Mouse (Mus musculus): ENCODE results near the gene Acer2. TPM values are rescaled to one million over a fixed set of nuclear protein-coding genes. Genes with fewer than 3 reads are reported as not detected.
"Not testable (repeated sequence)": the region's sequence is repeated elsewhere in the genome, so short reads cannot be mapped to it uniquely, and the experiment has no call there.

The Acer2 gene
- 0.02 TPM in 1 of 2 replicates, not detected in the other for polyA plus RNA-seq (2012)

GRCm38 (mm10) chr4:86874146-86874847 lies at the start of gene Acer2:
TSS of gene Acer2 (plus strand) at chr4:86874396.
- Histone ChIP-seq H3K4me3 (replicated peaks) (peak within 1 kb of the TSS; percentile 72), H3K9me3 (ENCODE audit: control insufficient read depth, low read length) (peaks cover 6% of the 10 kb centered on the region; the same call in 1 of the 2 replicates), H3K36me3 (ENCODE audit: control insufficient read depth) (no peaks in the 10 kb centered on the region), H3K4me1 (ENCODE audit: control insufficient read depth) (peaks cover 17% of the 10 kb centered on the region), H3K27me3 (ENCODE audit: control insufficient read depth) (peaks cover 45% of the 10 kb centered on the region)
- TF ChIP-seq TAL1 (IDR thresholded peaks at IDR 0.05; ENCODE audit: low read length) (no peak), GATA1 (IDR thresholded peaks at IDR 0.05; ENCODE audit: low read length) (no peak)

GRCm38 (mm10) chr4:86825143-86825542 lies 49.1 kb upstream of the Acer2 start:
- Histone ChIP-seq H3K27me3 (ENCODE audit: control insufficient read depth) (no peaks in the 10 kb centered on the region), H3K36me3 (ENCODE audit: control insufficient read depth) (peaks cover 64% of the 10 kb centered on the region), H3K4me3 (replicated peaks) (no peak overlapping the region), H3K9me3 (ENCODE audit: control insufficient read depth, low read length) (no peaks in the 10 kb centered on the region), H3K4me1 (ENCODE audit: control insufficient read depth) (no peaks in the 10 kb centered on the region)
- TF ChIP-seq TAL1 (IDR thresholded peaks at IDR 0.05; ENCODE audit: low read length) (no peak), GATA1 (IDR thresholded peaks at IDR 0.05; ENCODE audit: low read length) (no peak)

- Histone ChIP-seq H3K4me3 (replicated peaks) (no peak overlapping the region), H3K4me1 (ENCODE audit: control insufficient read depth) (no peaks in the 10 kb centered on the region), H3K36me3 (ENCODE audit: control insufficient read depth) (peaks cover 58% of the 10 kb centered on the region), H3K27me3 (ENCODE audit: control insufficient read depth) (no peaks in the 10 kb centered on the region), H3K9me3 (ENCODE audit: control insufficient read depth, low read length) (no peaks in the 10 kb centered on the region)
- no peak for TF ChIP-seq TAL1 (IDR thresholded peaks at IDR 0.05; ENCODE audit: low read length)
- no peak for TF ChIP-seq GATA1 (IDR thresholded peaks at IDR 0.05; ENCODE audit: low read length)
These were observed 42.3 kb upstream of the Acer2 start for GRCm38 (mm10) chr4:86831896-86832295.

DNA sequence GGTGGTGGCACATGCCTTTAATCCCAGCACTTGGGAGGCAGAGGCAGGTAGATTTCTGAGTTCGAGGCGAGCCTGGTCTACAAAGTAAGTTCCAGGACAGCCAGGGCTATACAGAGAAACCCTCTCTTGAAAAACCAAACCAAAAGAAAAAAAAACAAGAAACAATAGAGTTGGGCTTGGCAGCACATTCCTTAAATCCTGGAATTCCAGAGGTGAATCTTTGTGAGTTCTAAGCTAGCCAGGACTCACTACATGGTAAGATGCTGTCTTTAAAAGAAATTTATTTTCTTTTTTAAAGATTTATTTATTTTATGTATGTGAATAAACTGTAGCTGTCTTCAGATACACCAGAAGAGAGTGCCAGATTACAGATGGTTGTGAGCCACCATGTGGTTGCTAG lies 33.1 kb upstream of the Acer2 start:
- not testable (repeated sequence) for H3K4me3 ChIP-seq (replicated peaks); H3K9me3 ChIP-seq (ENCODE audit: control insufficient read depth, low read length); H3K4me1 ChIP-seq (ENCODE audit: control insufficient read depth); H3K27me3 ChIP-seq (ENCODE audit: control insufficient read depth)
- peaks cover 68% of the 10 kb centered on the region for H3K36me3 ChIP-seq (ENCODE audit: control insufficient read depth)

GRCm38 (mm10) chr4:86845384-86845783 lies 28.8 kb upstream of the Acer2 start:
- H3K27me3 ChIP-seq (ENCODE audit: control insufficient read depth) = no peaks in the 10 kb centered on the region
- no peak for TF ChIP-seq TAL1 (IDR thresholded peaks at IDR 0.05; ENCODE audit: low read length)
- TF ChIP-seq GATA1 (IDR thresholded peaks at IDR 0.05; ENCODE audit: low read length) = no peak
- no peaks in the 10 kb centered on the region for H3K9me3 ChIP-seq (ENCODE audit: control insufficient read depth, low read length)
- no peak overlapping the region for H3K4me3 ChIP-seq (replicated peaks)
- H3K4me1 ChIP-seq (ENCODE audit: control insufficient read depth) = no peaks in the 10 kb centered on the region
- peaks cover 54% of the 10 kb centered on the region for H3K36me3 ChIP-seq (ENCODE audit: control insufficient read depth)

DNA sequence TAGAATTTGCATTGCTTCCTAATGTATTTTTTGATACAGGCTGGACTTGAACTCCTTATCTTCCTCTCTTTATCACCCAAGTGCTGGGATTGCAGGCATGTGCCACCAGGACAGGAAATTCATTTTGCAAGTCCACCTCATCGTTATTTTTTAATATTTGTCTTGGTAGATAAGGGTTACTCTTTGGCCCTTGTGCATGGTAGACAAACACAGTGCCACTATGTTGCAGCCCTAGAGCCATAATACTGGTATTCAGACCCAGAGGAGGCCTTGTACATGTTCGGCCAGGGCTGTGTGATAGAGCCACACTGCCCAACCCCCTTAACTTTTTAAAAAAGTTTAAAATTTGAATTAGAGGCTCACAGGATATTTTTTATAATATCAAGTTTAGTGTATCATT lies 26.9 kb upstream of the Acer2 start:
- Histone ChIP-seq H3K27me3 (ENCODE audit: control insufficient read depth) (no peaks in the 10 kb centered on the region), H3K36me3 (ENCODE audit: control insufficient read depth) (peaks cover 54% of the 10 kb centered on the region), H3K4me1 (ENCODE audit: control insufficient read depth) (no peaks in the 10 kb centered on the region), H3K9me3 (ENCODE audit: control insufficient read depth, low read length) (no peaks in the 10 kb centered on the region), H3K4me3 (replicated peaks) (no peak overlapping the region)
- no peak for TF ChIP-seq TAL1 (IDR thresholded peaks at IDR 0.05; ENCODE audit: low read length)
- TF ChIP-seq GATA1 (IDR thresholded peaks at IDR 0.05; ENCODE audit: low read length) = no peak

GRCm38 (mm10) chr4:86851331-86851730 lies 22.9 kb upstream of the Acer2 start:
- Histone ChIP-seq H3K9me3 (ENCODE audit: control insufficient read depth, low read length) (no peaks in the 10 kb centered on the region), H3K4me1 (ENCODE audit: control insufficient read depth) (peaks cover 12% of the 10 kb centered on the region), H3K4me3 (replicated peaks) (no peak overlapping the region), H3K36me3 (ENCODE audit: control insufficient read depth) (peaks cover 62% of the 10 kb centered on the region), H3K27me3 (ENCODE audit: control insufficient read depth) (no peaks in the 10 kb centered on the region)
- TF ChIP-seq TAL1 (IDR thresholded peaks at IDR 0.05; ENCODE audit: low read length) (no peak), GATA1 (IDR thresholded peaks at IDR 0.05; ENCODE audit: low read length) (no peak)

- H3K4me1 ChIP-seq (ENCODE audit: control insufficient read depth) = peaks cover 13% of the 10 kb centered on the region
- H3K36me3 ChIP-seq (ENCODE audit: control insufficient read depth) = peaks cover 62% of the 10 kb centered on the region
- TF ChIP-seq GATA1 (IDR thresholded peaks at IDR 0.05; ENCODE audit: low read length) (no peak), TAL1 (IDR thresholded peaks at IDR 0.05; ENCODE audit: low read length) (no peak)
- H3K4me3 ChIP-seq (replicated peaks) = no peak overlapping the region
- no peaks in the 10 kb centered on the region for H3K9me3 ChIP-seq (ENCODE audit: control insufficient read depth, low read length)
- no peaks in the 10 kb centered on the region for H3K27me3 ChIP-seq (ENCODE audit: control insufficient read depth)
These were observed 22.2 kb upstream of the Acer2 start for GRCm38 (mm10) chr4:86852018-86852417.

GRCm38 (mm10) chr4:86852813-86853590 lies 21.2 kb upstream of the Acer2 start:
- H3K27me3 ChIP-seq (ENCODE audit: control insufficient read depth) = no peaks in the 10 kb centered on the region
- TF ChIP-seq TAL1 (IDR thresholded peaks at IDR 0.05; ENCODE audit: low read length) = no peak
- TF ChIP-seq GATA1 (IDR thresholded peaks at IDR 0.05; ENCODE audit: low read length) = no peak
- H3K4me3 ChIP-seq (replicated peaks) = no peak overlapping the region
- H3K9me3 ChIP-seq (ENCODE audit: control insufficient read depth, low read length) = no peaks in the 10 kb centered on the region
- peaks cover 56% of the 10 kb centered on the region for H3K36me3 ChIP-seq (ENCODE audit: control insufficient read depth)
- H3K4me1 ChIP-seq (ENCODE audit: control insufficient read depth) = peaks cover 18% of the 10 kb centered on the region
